Mouse (Mus musculus) adrenal gland, adult 18-20 months (tissue): ENCODE measurements around the gene Cep131. TPM values are rescaled to one million over a fixed set of nuclear protein-coding genes. Genes with fewer than 3 reads are reported as not detected.

Experiments
- DNase-seq, 2 experiments: peaks; one replicate each; pipeline ENCODE4 v3.0.0; 2021 to 2022; ENCODE audit warnings: low spot score in 2 of 2
- long read RNA-seq, 2 experiments: library from polyadenylated mRNA; stranded (forward); transcript quantifications; one replicate each; pipeline ENCODE4 v2.0.0; 2021
- total RNA-seq, 2 experiments: library from RNA; stranded (reverse); gene quantifications; 1 replicate in 1 of 2; 2 replicates in 1 of 2; pipeline ENCODE4 v1.2.3; 2021

The Cep131 gene
- 10 to 100 TPM; 11.7 to 90.0 TPM for total RNA-seq
- long read RNA-seq, experiment 1, transcript Cep131-201 (26 exons, 3,578 nt) = major isoform, 6 of 10 reads
- long read RNA-seq, experiment 1, partial matches to known transcripts = 1 of 10 reads
- long read RNA-seq, experiment 1, other reads (novel, unspliced or antisense) = 3 of 10 reads
- long read RNA-seq, experiment 2, transcript Cep131-201 (26 exons, 3,578 nt) = major isoform, 116 of 437 reads
- long read RNA-seq, experiment 2, partial matches to known transcripts = 267 of 437 reads
- long read RNA-seq, experiment 2, other reads (novel, unspliced or antisense) = 53 of 437 reads

GRCm38 (mm10) chr11:120086702-120087152, at the start of gene Cep131:
Cep131 (minus strand) TSS chr11:120086827.
- peak; percentile 96 for DNase-seq

DNA sequence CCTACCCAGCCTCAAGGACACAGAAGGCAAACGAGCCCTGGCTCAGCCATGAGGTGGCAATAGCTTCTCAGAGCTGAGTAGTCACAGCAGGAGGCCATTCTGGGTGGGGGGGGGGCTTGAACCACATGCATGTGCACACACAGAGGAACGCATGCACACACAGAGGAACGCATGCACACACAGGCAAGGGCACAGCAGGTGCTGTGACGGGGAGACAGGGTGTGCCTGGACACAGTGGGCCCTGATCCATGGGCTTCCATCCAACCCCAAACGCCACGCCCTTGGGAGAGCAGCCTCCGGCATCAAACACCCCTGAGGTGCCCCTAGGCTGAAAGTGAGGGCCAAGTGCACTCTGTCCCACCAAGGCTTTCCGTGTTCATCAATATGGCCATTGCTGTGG, 49.6 kb upstream of the Cep131 start:
- no peak for DNase-seq

DNA sequence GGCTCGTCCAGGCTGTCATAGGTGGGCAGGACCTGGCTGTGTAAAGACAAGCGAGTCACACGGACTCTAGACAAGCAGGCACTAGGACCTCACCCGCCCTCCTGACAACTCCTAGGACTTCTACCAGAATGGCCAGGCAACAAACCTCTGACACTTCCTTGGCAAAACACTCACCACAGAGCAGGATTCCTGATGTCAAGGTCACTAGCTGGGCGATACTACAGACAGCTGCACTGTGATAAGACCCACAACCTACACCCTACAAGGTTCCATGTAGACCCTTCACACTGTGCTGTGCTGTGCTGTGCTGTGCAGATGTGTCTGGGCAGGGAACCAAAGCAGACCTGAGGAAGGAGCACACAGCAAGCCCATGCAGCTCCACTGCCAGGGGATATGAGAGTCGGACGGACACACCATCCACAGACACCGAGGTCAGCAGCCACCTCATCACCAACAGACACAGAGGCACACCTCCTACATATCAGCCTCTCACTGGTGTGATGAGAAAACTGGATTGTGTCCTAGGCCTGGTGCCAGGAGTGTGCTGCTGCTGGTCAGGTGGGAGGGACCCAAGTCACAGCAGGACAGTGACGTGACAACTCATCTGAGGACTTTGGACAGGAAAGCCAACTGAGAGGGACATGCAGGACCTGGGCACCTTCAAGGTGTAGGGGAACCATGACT, 48.4 kb upstream of the Cep131 start:
- no peak for DNase-seq

DNA sequence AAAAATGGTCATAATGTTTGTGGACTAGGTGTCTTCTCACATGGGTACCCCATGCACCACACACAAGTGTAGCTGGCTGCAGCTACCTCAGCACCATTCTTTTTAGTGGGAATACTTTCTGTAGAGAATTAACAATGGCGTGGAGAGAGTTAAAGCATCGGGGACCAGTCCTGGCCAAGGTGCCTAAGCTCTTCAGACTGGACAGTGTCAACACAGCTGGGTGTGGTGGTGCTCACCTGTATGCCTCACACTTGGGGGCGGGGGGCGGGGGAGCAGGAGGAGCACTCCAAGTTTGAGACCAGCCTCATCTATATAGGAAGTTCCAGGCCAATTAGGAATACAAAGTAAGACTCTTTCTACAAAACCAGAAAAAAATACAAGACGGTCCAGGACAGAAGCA, 47.5 kb upstream of the Cep131 start:
- DNase-seq = no peak

- DNase-seq = no peak
These were observed 42.7 kb upstream of the Cep131 start for GRCm38 (mm10) chr11:120129281-120129680.

DNA sequence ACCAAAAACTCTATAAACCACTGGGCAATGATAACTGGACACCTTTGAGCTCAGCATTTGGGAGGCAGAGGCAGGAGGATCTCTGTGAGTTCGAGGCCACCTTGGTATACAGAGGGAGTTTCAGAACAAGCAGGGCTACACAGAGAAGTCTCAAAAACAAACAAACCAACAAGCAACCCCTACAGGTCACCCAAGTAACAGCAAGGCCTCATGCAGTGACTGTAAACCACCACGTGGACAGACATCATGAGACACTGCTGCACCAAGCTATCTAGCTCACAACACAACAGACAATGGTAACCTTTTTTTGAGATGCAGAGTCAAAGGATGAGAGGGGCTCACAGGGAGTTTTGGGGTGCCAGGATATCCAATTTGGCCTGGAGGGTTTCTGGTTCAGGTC, 40.2 kb upstream of the Cep131 start:
- DNase-seq = no peak

- DNase-seq = no peak
These were observed 35.5 kb upstream of the Cep131 start for GRCm38 (mm10) chr11:120122126-120122525.

DNA sequence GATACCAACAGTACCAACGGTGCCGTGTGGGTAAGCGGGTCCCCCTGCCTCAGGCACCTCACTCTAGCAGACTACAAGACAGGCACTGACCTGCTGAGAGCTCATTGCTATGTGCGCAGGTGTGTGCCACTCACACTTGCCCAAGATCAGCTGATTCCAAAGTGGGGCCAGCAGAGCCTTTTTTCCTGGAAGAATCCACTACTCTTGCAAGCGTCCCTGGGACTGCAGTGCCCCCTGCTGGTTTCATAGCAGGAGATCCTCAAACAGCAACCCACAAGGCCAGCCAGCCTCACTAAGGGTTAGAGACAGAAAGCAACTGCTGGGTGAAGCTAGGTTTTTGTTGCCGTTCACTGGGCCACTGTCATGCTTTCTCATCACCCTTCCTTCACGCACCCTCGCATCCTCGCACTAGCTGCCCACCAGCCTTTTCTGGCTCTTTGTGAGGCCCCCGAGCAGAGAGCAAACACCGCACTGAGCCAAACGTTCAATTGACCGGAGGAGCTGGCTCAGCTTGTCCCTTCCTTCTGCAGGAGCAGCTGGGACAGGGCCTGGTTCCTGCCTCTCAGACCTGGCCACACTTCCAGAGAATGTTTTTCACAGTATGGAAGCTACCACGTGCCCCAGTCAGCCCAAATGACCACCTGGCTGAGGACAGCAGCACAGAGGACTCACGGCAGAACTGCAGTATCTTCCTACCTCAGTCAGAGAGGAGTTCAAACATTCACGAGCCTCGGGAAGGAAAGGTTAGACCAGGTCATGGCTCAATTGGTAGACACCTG, 34.2 kb upstream of the Cep131 start:
- DNase-seq = peak; percentile 69 to 73

- no peak for DNase-seq
These were observed 33.4 kb upstream of the Cep131 start for GRCm38 (mm10) chr11:120119936-120120541.

- no peak for DNase-seq
These were observed 32.5 kb upstream of the Cep131 start for GRCm38 (mm10) chr11:120119108-120119507.

DNA sequence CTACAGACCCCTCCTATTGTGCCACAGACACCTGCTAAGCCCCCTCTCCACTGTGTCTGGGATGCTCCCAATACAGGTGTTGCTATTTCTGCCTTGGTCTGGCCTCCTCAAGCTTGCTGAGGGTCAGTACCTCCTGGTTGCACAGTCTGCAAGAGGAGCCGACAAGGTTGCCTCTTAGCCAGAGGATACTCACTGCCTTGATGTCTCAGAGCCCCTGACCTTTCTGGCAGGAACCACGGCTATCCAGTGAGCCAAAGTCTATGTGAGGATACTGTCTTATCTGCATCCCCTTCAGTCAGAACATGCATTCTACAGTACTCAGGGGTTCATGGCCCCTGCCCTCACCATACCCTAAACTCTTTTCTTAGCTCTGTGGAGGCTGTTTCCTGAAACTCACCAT, 31.0 kb upstream of the Cep131 start:
- no peak for DNase-seq

- DNase-seq = no peak
These were observed 28.0 kb upstream of the Cep131 start for GRCm38 (mm10) chr11:120114488-120115215.

GRCm38 (mm10) chr11:120112136-120112535, 25.5 kb upstream of the Cep131 start:
- DNase-seq = no peak

- DNase-seq = peak in 1 of 2 experiments; percentile 68
These were observed 24.4 kb upstream of the Cep131 start for GRCm38 (mm10) chr11:120111033-120111432.

GRCm38 (mm10) chr11:120110554-120110953, 23.9 kb upstream of the Cep131 start:
- DNase-seq = no peak

GRCm38 (mm10) chr11:120109558-120110210, 23.1 kb upstream of the Cep131 start:
- DNase-seq = no peak

DNA sequence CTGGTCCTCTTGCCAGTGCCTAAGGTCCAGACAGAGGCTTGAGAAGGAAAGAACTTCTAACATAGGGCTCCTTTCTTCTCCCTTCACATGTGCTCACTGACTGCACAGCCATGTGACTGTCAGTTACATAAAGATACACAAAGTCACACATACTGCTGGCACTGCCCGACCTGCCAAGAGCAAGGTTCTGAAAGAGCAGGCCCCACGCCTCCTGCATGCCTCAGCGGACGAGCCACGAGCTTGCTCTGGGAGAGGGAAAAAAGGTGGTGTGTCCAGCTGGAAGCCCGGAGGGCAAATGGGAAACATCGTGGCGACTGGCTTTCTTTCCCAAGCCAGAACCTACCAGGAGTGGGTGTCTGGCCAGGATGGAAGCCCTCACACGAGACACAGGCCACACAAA, 21.2 kb upstream of the Cep131 start:
- DNase-seq = no peak

DNA sequence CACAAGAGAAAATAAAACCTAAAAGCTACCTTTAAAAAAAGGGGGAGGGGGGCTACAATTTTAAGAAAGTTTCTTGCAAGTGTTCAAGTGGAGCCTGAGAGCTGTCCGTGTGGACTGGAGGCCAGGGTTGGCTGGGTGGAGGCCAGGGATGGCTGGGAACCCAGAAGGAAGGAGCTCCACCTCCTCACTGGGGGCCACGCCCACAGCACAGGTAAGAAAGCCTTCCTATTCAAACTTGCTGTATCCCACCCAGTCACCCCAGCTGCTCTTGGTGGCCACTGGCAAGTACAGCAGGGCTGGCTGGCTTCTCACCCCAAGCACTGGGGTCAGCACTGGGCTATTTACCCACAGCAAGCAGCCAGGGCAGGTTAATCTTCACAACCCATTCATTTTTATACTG, 20.4 kb upstream of the Cep131 start:
- DNase-seq = no peak

DNA sequence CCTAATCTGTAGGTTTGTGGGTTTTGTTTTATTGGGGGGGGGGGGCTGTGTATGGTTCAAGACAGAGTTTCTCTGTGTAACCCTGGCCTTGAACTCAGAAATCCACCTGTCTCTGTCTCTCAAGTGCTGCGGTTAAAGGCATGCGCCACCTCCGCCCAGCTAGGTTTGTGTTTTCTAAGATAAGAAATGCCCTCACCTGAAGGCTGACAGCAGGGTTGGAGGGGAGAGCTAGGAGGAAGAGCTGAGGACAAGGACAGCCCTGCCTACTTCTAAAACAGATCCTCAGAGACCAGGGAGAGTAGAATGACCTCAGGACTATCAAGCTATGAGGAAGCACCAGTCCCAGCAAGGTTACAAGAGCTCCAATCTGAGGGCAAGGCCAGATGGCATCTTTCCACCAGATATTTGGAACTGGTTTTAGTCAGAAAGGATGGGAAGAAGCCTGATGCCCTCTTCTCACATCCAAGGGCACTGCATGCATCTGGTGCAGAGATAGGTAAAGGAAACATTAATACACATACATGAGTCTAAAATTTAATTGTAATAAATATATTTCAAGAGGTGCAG, 16.9 kb upstream of the Cep131 start:
- no peak for DNase-seq

DNA sequence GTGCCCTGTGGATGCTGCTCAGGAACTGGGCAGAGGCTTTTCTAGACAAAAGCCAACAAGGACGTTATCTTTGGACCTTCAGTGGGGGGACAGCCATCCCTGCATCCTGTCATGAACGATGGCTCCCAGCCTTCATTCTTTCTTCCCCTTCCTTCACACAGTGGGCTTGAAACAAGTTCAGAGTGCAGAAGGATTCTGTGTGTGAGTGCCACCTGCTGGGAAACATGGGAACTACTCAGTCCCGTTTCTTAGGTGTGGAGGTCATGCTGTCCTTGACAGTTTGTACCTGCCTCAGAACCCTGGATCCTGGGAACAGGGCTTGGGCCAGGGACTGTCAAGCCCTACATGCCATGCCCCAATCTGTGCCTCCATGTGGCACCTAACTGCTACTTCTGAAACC, 14.4 kb upstream of the Cep131 start:
- peak; percentile 39 to 59 for DNase-seq
